Mouse (Mus musculus) olfactory bulb, adult 2 months (tissue): ENCODE measurements around the gene Cpsf4. TPM values are rescaled to one million over a fixed set of nuclear protein-coding genes. Genes with fewer than 3 reads are reported as not detected.
"Not testable (repeated sequence)": the region's sequence is repeated elsewhere in the genome, so short reads cannot be mapped to it uniquely, and the experiment has no call there.

Source experiments
- H3K27ac ChIP-seq: fragments of 200-500 bp; 2 replicates; pipeline ENCODE4 v1.5.1; 2012; ENCODE audit warnings: low read depth, low read length; ENCODE audit not compliant: insufficient read depth
- H3K4me1 ChIP-seq: fragments of 200-500 bp; 2 replicates; pipeline ENCODE4 v1.6.1; 2012; ENCODE audit warnings: low read length; ENCODE audit not compliant: control insufficient read depth, insufficient read depth
- H3K4me3 ChIP-seq: fragments of 200-500 bp; 2 replicates; pipeline ENCODE4 v1.5.1; 2012; ENCODE audit warnings: mild to moderate bottlenecking, low read depth, low read length, moderate library complexity; ENCODE audit not compliant: insufficient read depth
- CTCF ChIP-seq: fragments of 200-500 bp; IDR thresholded peaks from 2 replicates; pipeline ENCODE4 v1.5.1; 2012; ENCODE audit warnings: low read depth, mild to moderate bottlenecking, low read length, moderate library complexity; ENCODE audit not compliant: insufficient read depth
- POLR2A ChIP-seq: fragments of 200-500 bp; IDR thresholded peaks from 2 replicates; pipeline ENCODE4 v1.6.1; 2012; ENCODE audit warnings: mild to moderate bottlenecking, low read depth, low read length, moderate library complexity; ENCODE audit not compliant: insufficient read depth
- WGBS: fragments of 180-500 bp; shearing (Covaris S2); methylation state at CpG from one replicate; pipeline ENCODE4 v1.1.7; 2018; 5-methylcytosine and 5-hydroxymethylcytosine counted together
- polyA plus RNA-seq: library from polyadenylated mRNA; stranded (reverse); fragments of >200 nt; gene quantifications from 2 replicates; pipeline ENCODE4 v1.2.4, GENCODE M21; 2012; ENCODE audit warnings: low replicate concordance; ENCODE audit not compliant: missing spikeins, insufficient read depth, insufficient read length

Gene Cpsf4
- polyA plus RNA-seq, 1 experiment = not detected

DNA sequence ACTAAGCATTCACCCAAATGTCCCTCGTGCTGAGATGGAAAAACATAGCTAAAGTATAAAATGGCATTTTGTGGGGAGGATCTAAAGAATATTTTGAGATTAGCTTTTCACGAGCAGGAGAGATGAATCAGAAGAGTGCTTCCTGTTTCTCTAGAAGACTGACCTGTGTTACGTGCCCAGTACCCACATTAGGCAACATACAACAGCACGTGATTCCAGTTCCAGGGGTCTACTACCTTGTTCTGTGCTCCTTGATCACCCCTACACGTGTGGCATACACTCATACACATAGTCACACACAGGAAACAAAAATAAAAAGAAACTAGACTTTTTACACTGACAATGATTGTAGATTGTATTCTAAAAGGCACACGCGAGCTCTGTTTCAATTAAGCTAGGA, 33.4 kb downstream of the Cpsf4 start:
- WGBS = 75% methylated on average over 7 of the region's 7 CpGs
- peaks cover 11% of the 10 kb centered on the region for H3K4me1 ChIP-seq
- no peak overlapping the region for H3K27ac ChIP-seq
- TF ChIP-seq POLR2A (no peak), CTCF (no peak)
- no peak overlapping the region for H3K4me3 ChIP-seq

DNA sequence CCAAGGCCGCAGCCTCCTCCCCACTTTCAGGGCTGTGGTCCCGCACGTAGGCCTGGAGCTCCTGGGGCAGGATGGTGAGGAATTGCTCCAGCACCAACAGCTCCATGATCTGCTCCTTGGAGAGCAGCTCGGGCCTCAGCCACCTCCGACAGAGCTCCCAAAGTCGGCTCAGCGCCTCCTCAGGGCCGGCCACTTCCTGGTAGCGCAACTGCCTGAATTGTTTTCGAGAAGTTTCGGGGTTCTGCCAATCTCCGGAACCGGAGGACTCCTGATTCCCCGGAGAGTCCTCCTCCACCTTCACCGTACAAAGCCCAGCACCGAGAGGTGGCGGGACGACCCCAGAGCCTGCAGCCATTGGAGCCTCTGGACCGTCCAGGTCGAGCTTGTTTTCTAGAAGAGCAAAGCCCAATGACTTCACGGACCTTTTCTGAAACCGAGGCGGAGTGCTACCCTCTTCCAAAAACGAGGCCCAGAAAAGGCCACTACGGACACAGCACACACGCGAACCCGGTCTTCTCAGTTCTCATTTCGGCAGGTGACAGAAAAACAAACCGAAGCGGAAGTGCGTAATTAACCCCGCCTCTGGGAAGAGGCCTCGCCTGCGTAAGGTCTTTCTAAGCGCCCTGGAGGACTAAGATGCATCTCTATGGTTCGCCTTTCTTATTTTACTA, 34.4 kb downstream of the Cpsf4 start, which contains the start of gene Zkscan14:
TSS of gene Zkscan14 (minus strand) at position 548 of the 671 bp plus-strand sequence.
- H3K4me3 ChIP-seq = peak within 1 kb of the TSS; percentile 83
- TF ChIP-seq POLR2A = peak; percentile 35; the same call in 1 of the 2 replicates
- no peak for TF ChIP-seq CTCF
- peak within 1 kb of the TSS; percentile 77 for H3K27ac ChIP-seq
- 2% methylated on average over 37 of the region's 37 CpGs for WGBS
- peaks cover 14% of the 10 kb centered on the region for H3K4me1 ChIP-seq

GRCm38 (mm10) chr5:145202446-145202845, 35.4 kb downstream of the Cpsf4 start:
- H3K4me1 ChIP-seq = peaks cover 14% of the 10 kb centered on the region
- no peak overlapping the region for H3K27ac ChIP-seq
- H3K4me3 ChIP-seq = no peak overlapping the region
- TF ChIP-seq CTCF (no peak), POLR2A (no peak)
- 47% methylated on average over 3 of the region's 3 CpGs for WGBS

- TF ChIP-seq POLR2A (peak; percentile 65; the same call in 1 of the 2 replicates), CTCF (no peak)
- peak within 1 kb of the TSS; percentile 98 for H3K27ac ChIP-seq
- H3K4me3 ChIP-seq = peak within 1 kb of the TSS; percentile 88
- WGBS = under 1% methylated on average over 22 of the region's 22 CpGs
- H3K4me1 ChIP-seq = peaks cover 14% of the 10 kb centered on the region
Measured at GRCm38 (mm10) chr5:145203936-145204691, 37.1 kb downstream of the Cpsf4 start, which contains the start of gene Zkscan5. Zkscan5 (plus strand) TSS chr5:145204562.

GRCm38 (mm10) chr5:145205041-145205440, 38.0 kb downstream of the Cpsf4 start:
- no peak for TF ChIP-seq POLR2A
- no peak for TF ChIP-seq CTCF
- peaks cover 14% of the 10 kb centered on the region for H3K4me1 ChIP-seq
- no peak overlapping the region for H3K27ac ChIP-seq
- WGBS = 15% methylated on average over 9 of the region's 9 CpGs
- H3K4me3 ChIP-seq = peak overlapping the region; percentile 34

DNA sequence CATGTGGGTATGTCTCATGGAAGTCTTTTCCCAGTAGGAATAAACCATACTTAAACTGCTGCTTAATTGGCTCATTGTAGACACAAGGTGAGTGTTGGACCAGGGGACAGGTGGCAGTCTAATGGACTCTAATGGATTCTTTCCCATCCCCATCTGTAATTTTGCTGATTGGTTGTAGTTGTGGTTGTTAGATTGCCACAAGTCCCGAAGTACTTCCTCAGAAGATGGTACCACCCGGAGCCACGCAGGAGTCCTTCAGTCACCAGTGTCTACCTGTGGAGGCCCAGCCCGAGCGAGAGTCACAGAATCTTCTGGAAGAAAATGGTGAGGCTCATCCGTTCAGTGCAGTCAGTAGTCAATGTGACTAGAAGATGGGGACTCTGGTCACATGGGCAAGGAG, 40.4 kb downstream of the Cpsf4 start:
- WGBS = 96% methylated on average over 6 of the region's 6 CpGs
- H3K27ac ChIP-seq = no peak overlapping the region
- TF ChIP-seq CTCF = no peak
- no peak for TF ChIP-seq POLR2A

DNA sequence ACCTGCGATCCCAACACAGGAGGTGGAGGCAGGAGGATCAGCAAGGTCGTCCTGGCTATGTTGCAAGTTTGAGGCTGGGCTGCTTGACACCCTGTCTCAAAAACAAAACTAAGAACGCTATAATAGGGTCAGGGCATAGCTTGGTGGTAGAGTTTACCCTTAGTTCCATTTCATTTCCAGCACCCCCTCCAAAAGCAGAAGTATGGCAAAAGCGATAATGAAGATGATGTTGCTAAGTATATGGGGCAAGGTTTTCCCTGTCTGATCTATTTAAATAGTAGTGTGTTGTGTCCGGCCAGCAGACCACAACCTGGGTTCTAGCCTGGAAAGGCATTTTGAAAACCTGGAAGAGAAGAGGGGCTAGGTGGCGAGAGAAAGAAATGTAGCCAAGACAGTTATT, 40.9 kb downstream of the Cpsf4 start:
- no peak overlapping the region for H3K27ac ChIP-seq
- 88% methylated on average over 6 of the region's 6 CpGs for WGBS
- TF ChIP-seq CTCF = no peak
- peaks cover 10% of the 10 kb centered on the region for H3K4me1 ChIP-seq
- H3K4me3 ChIP-seq = no peak overlapping the region

More for the DNA sequence above, 40.4 kb downstream of the Cpsf4 start:
- H3K4me1 ChIP-seq = peaks cover 10% of the 10 kb centered on the region
- H3K4me3 ChIP-seq = no peak overlapping the region

- WGBS = 61% methylated on average over 11 of the region's 11 CpGs
- not testable (repeated sequence) for H3K27ac ChIP-seq, H3K4me1 ChIP-seq, H3K4me3 ChIP-seq
Measured at GRCm38 (mm10) chr5:145208391-145208790, 41.4 kb downstream of the Cpsf4 start.

DNA sequence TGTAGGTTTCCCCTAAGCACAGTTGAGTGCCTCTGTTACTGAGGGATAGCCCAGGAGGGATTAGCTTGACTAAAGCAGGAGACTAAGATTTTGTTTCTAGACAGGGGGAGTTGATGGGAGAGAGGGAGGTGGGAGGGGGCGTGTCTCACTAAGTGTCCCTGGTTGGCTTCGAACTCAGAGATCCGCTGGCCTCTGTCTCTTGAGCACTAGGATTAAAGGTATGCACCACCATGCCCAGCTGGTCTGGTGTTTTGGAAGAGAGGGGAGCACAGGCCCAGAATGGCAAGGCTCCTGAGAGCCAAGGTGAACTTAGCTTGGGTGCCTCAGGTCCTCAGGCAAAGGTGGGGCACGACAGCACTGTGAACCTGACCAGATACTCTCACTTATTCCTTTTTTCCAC, 44.3 kb downstream of the Cpsf4 start:
- no peak overlapping the region for H3K27ac ChIP-seq
- no peak for TF ChIP-seq POLR2A
- no peak for TF ChIP-seq CTCF
- WGBS = 96% methylated on average over 4 of the region's 4 CpGs
- H3K4me1 ChIP-seq = no peaks in the 10 kb centered on the region
- no peak overlapping the region for H3K4me3 ChIP-seq
